Mouse (Mus musculus) activated CD4-positive, CD25-positive, alpha-beta regulatory T cell (primary cell): ENCODE results near the gene Tbx18. TPM values are rescaled to one million over a fixed set of nuclear protein-coding genes. Genes with fewer than 3 reads are reported as not detected.

ENCODE experiments used
- polyA plus RNA-seq, 2 experiments: library from polyadenylated mRNA; unstranded; fragments of 100-300 nt; shearing (Covaris generic); gene quantifications; one replicate each; pipeline ENCODE4 v1.2.1; 2017

Tbx18 gene
- not detected for polyA plus RNA-seq

DNA sequence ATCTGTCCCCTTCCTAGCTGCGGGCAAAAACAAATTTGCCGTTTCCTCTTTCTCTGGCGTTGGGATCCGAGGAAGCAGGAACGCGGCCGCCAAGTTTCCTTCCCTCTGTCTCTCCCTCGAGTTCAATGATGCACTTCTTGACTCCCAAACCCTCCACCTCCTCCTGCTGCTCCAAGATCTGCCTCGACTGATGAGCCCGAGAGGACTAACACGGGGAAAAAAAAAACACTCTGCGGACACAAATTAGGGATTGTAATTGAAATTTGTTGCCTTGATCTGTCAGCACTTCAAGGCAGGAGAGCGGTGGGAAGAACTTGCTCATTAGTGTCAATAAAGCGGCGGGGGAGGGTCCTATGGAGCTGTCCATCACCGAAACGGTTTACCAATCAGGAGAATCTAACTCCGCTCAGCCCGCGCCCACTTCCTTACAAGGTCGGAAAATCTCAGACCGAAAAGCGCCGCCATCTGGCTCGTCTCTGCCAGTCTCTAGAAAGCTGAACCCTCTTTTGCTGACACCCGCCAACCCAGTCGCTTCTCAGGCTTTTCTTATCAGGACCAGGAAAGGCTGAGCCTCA is at the start of gene Tbx18:
Gene Tbx18, minus strand, starts transcription at position 300 of the 575 bp plus-strand sequence.

